Mouse (Mus musculus): ENCODE measurements around the gene C1qtnf5. TPM values are rescaled to one million over a fixed set of nuclear protein-coding genes. Genes with fewer than 3 reads are reported as not detected.

Gene C1qtnf5
- polyA plus RNA-seq (2012; ENCODE audit: low replicate concordance) = 0.13 TPM in 1 of 2 replicates, not detected in the other

DNA sequence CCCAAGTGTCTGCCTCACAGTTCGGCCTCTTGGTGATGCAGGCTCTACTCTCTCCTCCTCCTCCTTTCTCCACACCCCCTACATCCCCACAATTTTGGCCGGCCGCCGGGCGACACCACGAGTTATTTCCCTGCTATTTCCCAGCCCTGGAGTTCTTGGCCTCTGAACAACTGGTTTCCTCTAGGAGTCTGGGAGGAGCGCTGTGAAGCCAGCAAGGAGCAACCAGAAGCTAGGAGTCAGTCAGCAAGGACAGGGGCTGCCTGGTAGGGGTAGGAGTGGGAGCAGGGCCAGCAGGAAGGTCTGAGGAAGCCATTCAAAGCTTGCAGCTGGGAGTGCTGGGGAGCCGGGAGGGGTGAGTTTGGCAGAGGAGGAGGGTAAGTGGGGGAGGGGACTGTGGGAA is at the start of gene C1qtnf5:
TSS of gene C1qtnf5 (plus strand) at position 136 of the 400 bp plus-strand sequence.

GRCm38 (mm10) chr9:44066785-44067225 is 40.2 kb upstream of the C1qtnf5 start, which contains the start of gene Usp2:
TSS of gene Usp2 (plus strand) at chr9:44067021.

DNA sequence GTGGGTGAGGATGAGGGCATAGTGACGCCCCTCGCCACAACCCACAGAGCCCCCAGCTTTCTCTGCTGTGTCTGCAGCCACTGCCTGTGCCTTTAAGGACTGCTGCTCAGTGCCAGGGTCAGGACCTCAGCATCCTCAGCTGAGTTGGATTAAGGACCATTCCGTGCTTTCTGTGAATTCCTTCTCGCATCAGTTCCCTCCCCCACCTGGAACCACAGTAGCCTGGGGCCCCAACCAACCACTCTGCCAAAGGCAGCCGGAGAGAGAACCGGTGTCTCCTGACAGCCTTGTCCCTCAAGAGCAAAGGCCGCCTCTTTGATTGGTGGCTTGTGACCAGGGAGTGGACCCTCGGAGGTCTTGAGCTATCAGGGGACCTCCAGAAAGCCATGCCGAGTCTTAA is 5.6 kb upstream of the C1qtnf5 start, which contains the start of gene Mfrp:
TSS of gene Mfrp (plus strand) at position 240 of the 400 bp plus-strand sequence.

DNA sequence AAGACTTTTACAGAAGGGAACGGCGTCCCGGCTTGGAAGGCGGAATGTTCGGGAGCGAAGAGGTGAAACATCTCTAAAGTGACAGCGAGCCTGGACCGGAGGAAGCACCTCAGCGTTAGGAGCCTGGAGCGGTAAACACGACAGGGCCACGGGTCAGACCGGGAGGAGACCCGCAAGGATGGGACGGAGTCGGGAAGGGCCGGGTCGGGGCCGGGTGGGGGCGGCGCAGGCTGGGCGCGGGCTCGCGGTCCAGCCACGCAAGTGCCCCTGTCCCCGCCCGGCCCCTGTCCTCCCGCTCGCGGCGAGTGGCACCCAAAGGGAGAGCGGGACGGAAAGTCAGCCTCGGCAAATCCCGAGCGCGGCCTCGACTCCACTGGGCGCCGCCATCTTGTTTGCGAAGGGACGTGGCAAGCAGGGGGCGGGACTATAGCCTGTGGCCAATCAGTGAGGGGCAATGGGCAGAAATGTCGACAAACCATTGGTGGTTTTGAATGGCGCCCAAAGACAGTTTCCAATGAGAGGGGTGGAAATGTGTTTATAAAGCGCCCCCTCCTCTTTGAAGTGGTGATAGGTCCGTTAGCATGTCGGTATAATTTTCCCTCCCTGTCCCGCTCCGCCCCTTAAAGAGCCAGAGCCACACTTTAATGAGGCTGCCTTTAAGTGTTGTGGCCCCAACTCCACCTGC is 6.2 kb downstream of the C1qtnf5 start, which contains the start of the genes Gm49380 and Rnf26:
TSS of gene Gm49380 (minus strand) at position 396 of the 685 bp plus-strand sequence.
TSS of gene Rnf26 (minus strand) at position 413 of the 685 bp plus-strand sequence.

GRCm38 (mm10) chr9:44134101-44134850 is 27.2 kb downstream of the C1qtnf5 start, which contains the start of gene Mcam:
TSS of gene Mcam (plus strand) at chr9:44134469.

Other genes with a start within 250 kb of the C1qtnf5 start
- gene Thy1, start 63.9 kb upstream of the C1qtnf5 start, polyA plus RNA-seq (2012; ENCODE audit: low replicate concordance) = 101 and 336 TPM in 2 replicates
- 1.7 and 4.3 TPM in 2 replicates for gene Usp2, start 40.2 kb upstream of the C1qtnf5 start, polyA plus RNA-seq (2012; ENCODE audit: low replicate concordance)
- gene Mfrp, start 5.5 kb upstream of the C1qtnf5 start, polyA plus RNA-seq (2012; ENCODE audit: low replicate concordance) = not detected in 2 replicates
- gene Gm49380, start 6.3 kb downstream of the C1qtnf5 start, polyA plus RNA-seq (2012; ENCODE audit: low replicate concordance) = not detected in 2 replicates
- gene Rnf26, start 6.3 kb downstream of the C1qtnf5 start, polyA plus RNA-seq (2012; ENCODE audit: low replicate concordance) = 15.4 and 36.4 TPM in 2 replicates
- gene Mcam, start 27.2 kb downstream of the C1qtnf5 start, polyA plus RNA-seq (2012; ENCODE audit: low replicate concordance) = 2.2 and 2.4 TPM in 2 replicates
- gene Cbl, start 126.8 kb downstream of the C1qtnf5 start, polyA plus RNA-seq (2012; ENCODE audit: low replicate concordance) = 24.4 and 63.9 TPM in 2 replicates
- gene Ccdc153, start 133.4 kb downstream of the C1qtnf5 start, polyA plus RNA-seq (2012; ENCODE audit: low replicate concordance) = not detected in 2 replicates
- gene Pdzd3, start 144.2 kb downstream of the C1qtnf5 start, polyA plus RNA-seq (2012; ENCODE audit: low replicate concordance) = 0.12 TPM in 1 of 2 replicates, not detected in the other
- gene Nlrx1, start 161.4 kb downstream of the C1qtnf5 start, polyA plus RNA-seq (2012; ENCODE audit: low replicate concordance) = 9.7 and 13.4 TPM in 2 replicates
- 0.55 and 16.6 TPM in 2 replicates for gene Abcg4, start 181.4 kb downstream of the C1qtnf5 start, polyA plus RNA-seq (2012; ENCODE audit: low replicate concordance)
- 6.5 and 11.9 TPM in 2 replicates for gene Hinfp, start 198.4 kb downstream of the C1qtnf5 start, polyA plus RNA-seq (2012; ENCODE audit: low replicate concordance)
- gene C2cd2l, start 213.0 kb downstream of the C1qtnf5 start, polyA plus RNA-seq (2012; ENCODE audit: low replicate concordance) = 71.2 and 157 TPM in 2 replicates
- 6.6 and 8.5 TPM in 2 replicates for gene Dpagt1, start 218.8 kb downstream of the C1qtnf5 start, polyA plus RNA-seq (2012; ENCODE audit: low replicate concordance)
- 328 and 392 TPM in 2 replicates for gene H2afx, start 227.4 kb downstream of the C1qtnf5 start, polyA plus RNA-seq (2012; ENCODE audit: low replicate concordance)
- 18.2 and 149 TPM in 2 replicates for gene Hmbs, start 237.0 kb downstream of the C1qtnf5 start, polyA plus RNA-seq (2012; ENCODE audit: low replicate concordance)